Mouse (Mus musculus): Measurements from ENCODE around the gene Ctsc. TPM values are rescaled to one million over a fixed set of nuclear protein-coding genes. Genes with fewer than 3 reads are reported as not detected.

The Ctsc gene
- 43.6 and 64.1 TPM in 2 replicates for polyA plus RNA-seq (2015; fragmentation: Nextera tagmentation; extraction: Ambion mirVana)

DNA sequence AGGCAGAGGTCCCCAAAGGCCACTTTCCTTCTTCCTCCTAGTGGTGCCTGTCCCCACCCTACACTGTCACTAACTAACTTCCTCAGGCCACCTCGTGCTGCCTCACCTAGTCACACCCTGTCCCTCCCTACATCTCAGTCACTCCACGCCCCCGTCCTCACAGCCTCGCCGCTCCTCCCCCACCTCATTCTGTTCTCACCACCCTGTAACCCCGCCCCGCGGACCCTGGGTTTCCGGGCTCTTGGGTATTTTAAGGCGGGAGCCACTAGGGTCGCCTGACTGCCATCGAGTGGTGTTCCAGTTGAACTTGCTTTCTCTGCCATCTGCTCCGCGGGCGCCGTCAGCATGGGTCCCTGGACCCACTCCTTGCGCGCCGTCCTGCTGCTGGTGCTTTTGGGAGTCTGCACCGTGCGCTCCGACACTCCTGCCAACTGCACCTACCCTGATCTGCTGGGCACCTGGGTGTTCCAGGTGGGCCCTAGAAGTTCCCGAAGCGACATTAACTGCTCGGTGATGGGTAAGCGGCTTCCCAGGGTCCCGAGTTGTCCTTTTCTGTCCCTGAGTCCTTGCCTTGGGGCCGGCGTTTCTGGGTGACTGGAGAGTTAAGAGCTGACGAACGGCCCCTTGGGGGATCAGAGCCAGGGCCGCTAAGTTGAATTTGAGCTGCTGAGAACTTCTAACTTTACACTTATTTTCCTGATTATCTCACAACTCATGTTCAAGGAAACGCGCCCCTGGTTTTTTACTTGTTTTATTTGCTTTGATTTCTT lies at the start of gene Ctsc:
Ctsc (plus strand) TSS at position 228 of the 770 bp plus-strand sequence.

Other genes starting within 250 kb of the Ctsc start
- 8.5 and 8.7 TPM in 2 replicates for gene Rab38, start 152.2 kb downstream of the Ctsc start, polyA plus RNA-seq (2015; fragmentation: Nextera tagmentation; extraction: Ambion mirVana)